ENCODE assay signal across 8 mouse cellular contexts in the genomic region with DNA sequence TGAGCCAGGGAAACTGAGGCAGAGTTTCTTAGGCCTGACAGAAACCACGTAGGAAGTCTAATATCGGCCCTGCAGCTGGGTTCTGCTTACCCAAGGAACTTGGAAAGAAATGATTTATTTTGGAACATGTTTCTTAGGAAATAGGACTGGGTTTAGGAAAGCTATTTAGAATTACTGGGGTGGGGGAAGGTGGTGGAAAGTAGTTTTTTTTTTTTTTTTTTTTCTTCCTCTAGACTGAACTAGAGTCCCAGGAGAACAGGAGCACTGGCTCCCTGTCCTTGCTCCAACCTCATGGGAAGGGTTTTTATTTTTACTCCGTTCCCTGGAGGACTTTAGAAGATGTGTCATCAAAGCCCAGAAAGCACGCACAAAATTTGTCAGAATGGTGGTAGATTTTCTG. TPM values are rescaled to one million over a fixed set of nuclear protein-coding genes. Genes with fewer than 3 reads are reported as not detected.
A peak's percentile ranks its signal among the peaks of the same experiment; 100 is the strongest.
DNase-seq lines count a peak whose midpoint lies in the region; ATAC-seq and TF ChIP-seq lines count a peak whose summit lies in the region.

No protein-coding gene starts in this region.

- H3K27me3 ChIP-seq in embryonic facial prominence, embryonic 15.5 days: no peaks in the 10 kb centered on the region
- H3K27me3 ChIP-seq in intestine, postnatal 0 days (replicated peaks; ENCODE audit: control insufficient read depth, insufficient read depth, low read length): no peaks in the 10 kb centered on the region
- no peaks in the 10 kb centered on the region for H3K27me3 ChIP-seq in neural tube, embryonic 13.5 days

- H3K9ac ChIP-seq in embryonic facial prominence, embryonic 15.5 days: no peak overlapping the region
- H3K9ac ChIP-seq in intestine, postnatal 0 days (ENCODE audit: low read depth, low read length): no peak overlapping the region
- peak overlapping the region; percentile 84 for H3K9ac ChIP-seq in neural tube, embryonic 13.5 days

- H3K36me3 ChIP-seq in embryonic facial prominence, embryonic 15.5 days: no peaks in the 10 kb centered on the region
- H3K36me3 ChIP-seq in intestine, postnatal 0 days (ENCODE audit: control insufficient read depth, insufficient read depth): no peaks in the 10 kb centered on the region
- H3K36me3 ChIP-seq in neural tube, embryonic 13.5 days: peaks cover 17% of the 10 kb centered on the region

- peaks cover 35% of the 10 kb centered on the region for H3K4me1 ChIP-seq in embryonic facial prominence, embryonic 15.5 days
- H3K4me1 ChIP-seq in intestine, postnatal 0 days (replicated peaks; ENCODE audit: control insufficient read depth, insufficient read depth, low read length): 0 out of 2 replicates have a peak, but pooled peaks cover 6% of the 10 kb centered on the region
- H3K4me1 ChIP-seq in neural tube, embryonic 13.5 days (replicated peaks): peaks cover 73% of the 10 kb centered on the region

- peak overlapping the region; percentile 68; the same call in 1 of the 2 replicates for H3K4me3 ChIP-seq in layer of hippocampus, adult 2 months
- H3K4me3 ChIP-seq in embryonic facial prominence, embryonic 15.5 days (replicated peaks): peak overlapping the region; percentile 72
- no peak overlapping the region for H3K4me3 ChIP-seq in intestine, postnatal 0 days (ENCODE audit: low read depth, low read length)
- peak overlapping the region; percentile 77 for H3K4me3 ChIP-seq in neural tube, embryonic 13.5 days

- DNase-seq in layer of hippocampus, adult 2 months (ENCODE audit: low spot score in 2 of 2): no peak
- no peak for DNase-seq in layer of hippocampus, postnatal 36 days
- no peak for DNase-seq in cerebellum, postnatal 14 days
- no peak for DNase-seq in layer of hippocampus, postnatal 10 days (ENCODE audit: low spot score in 2 of 2)
- DNase-seq in cerebellum, adult 18-20 months: no peak

- no peak for ATAC-seq in embryonic facial prominence, embryonic 15.5 days (ENCODE audit: insufficient number of reproducible peaks, low FRiP score, low TSS enrichment, low read depth)
- ATAC-seq in intestine, postnatal 0 days: no peak
- ATAC-seq in neural tube, embryonic 13.5 days (ENCODE audit: low read depth): no peak

- WGBS in embryonic facial prominence, embryonic 15.5 days: 57% methylated on average over 4 of the region's 4 CpGs
- WGBS in intestine, postnatal 0 days: 60% methylated on average over 4 of the region's 4 CpGs
- 60% methylated on average over 4 of the region's 4 CpGs for WGBS in neural tube, embryonic 13.5 days

- no peak for TF ChIP-seq CTCF in layer of hippocampus, adult 2 months (conservative IDR thresholded peaks at IDR 0.05)
- TF ChIP-seq CTCF in intestine, postnatal 0 days (IDR thresholded peaks at IDR 0.05; ENCODE audit: low read depth): no peak

- no peaks in the 10 kb centered on the region for H3K9me3 ChIP-seq in embryonic facial prominence, embryonic 15.5 days (replicated peaks)
- no peaks in the 10 kb centered on the region for H3K9me3 ChIP-seq in intestine, postnatal 0 days (ENCODE audit: control insufficient read depth)
- no peaks in the 10 kb centered on the region for H3K9me3 ChIP-seq in neural tube, embryonic 13.5 days

- H3K27ac ChIP-seq in layer of hippocampus, adult 2 months: peak overlapping the region; percentile 85
- H3K27ac ChIP-seq in embryonic facial prominence, embryonic 15.5 days (replicated peaks): no peak overlapping the region
- no peak overlapping the region for H3K27ac ChIP-seq in intestine, postnatal 0 days (ENCODE audit: low read depth, low read length)
- no peak overlapping the region for H3K27ac ChIP-seq in neural tube, embryonic 13.5 days (replicated peaks)

- peak overlapping the region; percentile 97 for H3K4me2 ChIP-seq in embryonic facial prominence, embryonic 15.5 days (replicated peaks)
- peak overlapping the region; percentile 99 for H3K4me2 ChIP-seq in intestine, postnatal 0 days (replicated peaks; ENCODE audit: low read depth)
- H3K4me2 ChIP-seq in neural tube, embryonic 13.5 days: peak overlapping the region; percentile 73

RNA-seq across cellular contexts. Expression of gene Vat1, which starts 3.1 kb away (rescaled TPM):
- 10 to 100 TPM; 25.3 to 27.7 TPM for total RNA-seq in layer of hippocampus, adult 2 months (2021)
- total RNA-seq in layer of hippocampus, postnatal 36 days (2021): 10 to 100 TPM; 28.0 to 28.2 TPM
- 59.3 and 61.8 TPM in 2 replicates for polyA plus RNA-seq in embryonic facial prominence, embryonic 15.5 days (2015; fragmentation: Nextera tagmentation; extraction: Ambion mirVana)
- 94.5 and 95.6 TPM in 2 replicates for polyA plus RNA-seq in intestine, postnatal 0 days (2015; fragmentation: Nextera tagmentation; extraction: Ambion mirVana)
- polyA plus RNA-seq in neural tube, embryonic 13.5 days (2015; fragmentation: Nextera tagmentation; extraction: Ambion mirVana): 72.6 and 75.8 TPM in 2 replicates
- total RNA-seq in layer of hippocampus, postnatal 10 days (2021): 10 to 100 TPM; 67.0 to 77.7 TPM

RNA-seq across cellular contexts. Expression of gene Rnd2, which starts 4.4 kb away (rescaled TPM):
- total RNA-seq in layer of hippocampus, adult 2 months (2021): 100 to 1,000 TPM; 113 to 122 TPM
- 100 to 1,000 TPM; 123 TPM for total RNA-seq in layer of hippocampus, postnatal 36 days (2021)
- 12.1 and 13.5 TPM in 2 replicates for polyA plus RNA-seq in embryonic facial prominence, embryonic 15.5 days (2015; fragmentation: Nextera tagmentation; extraction: Ambion mirVana)
- 27.8 and 31.9 TPM in 2 replicates for polyA plus RNA-seq in intestine, postnatal 0 days (2015; fragmentation: Nextera tagmentation; extraction: Ambion mirVana)
- 80.5 and 83.0 TPM in 2 replicates for polyA plus RNA-seq in neural tube, embryonic 13.5 days (2015; fragmentation: Nextera tagmentation; extraction: Ambion mirVana)
- total RNA-seq in layer of hippocampus, postnatal 10 days (2021): 100 to 1,000 TPM; 166 to 176 TPM

RNA-seq across cellular contexts. Expression of gene Ifi35, which starts 20.9 kb away (rescaled TPM):
- total RNA-seq in layer of hippocampus, adult 2 months (2021): 1 to 10 TPM; 2.4 to 3.5 TPM
- 1 to 10 TPM; 2.5 to 3.1 TPM for total RNA-seq in layer of hippocampus, postnatal 36 days (2021)
- 17.8 and 21.6 TPM in 2 replicates for polyA plus RNA-seq in embryonic facial prominence, embryonic 15.5 days (2015; fragmentation: Nextera tagmentation; extraction: Ambion mirVana)
- polyA plus RNA-seq in intestine, postnatal 0 days (2015; fragmentation: Nextera tagmentation; extraction: Ambion mirVana): 100 and 102 TPM in 2 replicates
- 3.6 and 3.8 TPM in 2 replicates for polyA plus RNA-seq in neural tube, embryonic 13.5 days (2015; fragmentation: Nextera tagmentation; extraction: Ambion mirVana)
- 1 to 10 TPM; 2.2 to 2.5 TPM for total RNA-seq in layer of hippocampus, postnatal 10 days (2021)

RNA-seq across cellular contexts. Expression of gene Rpl27, which starts 27.1 kb away (rescaled TPM):
- total RNA-seq in layer of hippocampus, adult 2 months (2021): 10 to 100 TPM; 31.6 to 32.9 TPM
- 10 to 100 TPM; 28.5 to 39.7 TPM for total RNA-seq in layer of hippocampus, postnatal 36 days (2021)
- polyA plus RNA-seq in embryonic facial prominence, embryonic 15.5 days (2015; fragmentation: Nextera tagmentation; extraction: Ambion mirVana): 306 and 328 TPM in 2 replicates
- polyA plus RNA-seq in intestine, postnatal 0 days (2015; fragmentation: Nextera tagmentation; extraction: Ambion mirVana): 240 and 241 TPM in 2 replicates
- 303 and 315 TPM in 2 replicates for polyA plus RNA-seq in neural tube, embryonic 13.5 days (2015; fragmentation: Nextera tagmentation; extraction: Ambion mirVana)
- total RNA-seq in layer of hippocampus, postnatal 10 days (2021): 10 to 100 TPM; 66.9 to 67.8 TPM

RNA-seq across cellular contexts. Expression of gene Ptges3l, which starts 44.0 kb away (rescaled TPM):
- 1 to 10 TPM in 1 of 2 experiments, under 1 TPM in 1; 0.71 to 2.0 TPM for total RNA-seq in layer of hippocampus, adult 2 months (2021)
- 1 to 10 TPM; 1.7 to 2.0 TPM for total RNA-seq in layer of hippocampus, postnatal 36 days (2021)
- 19.8 and 22.1 TPM in 2 replicates for polyA plus RNA-seq in embryonic facial prominence, embryonic 15.5 days (2015; fragmentation: Nextera tagmentation; extraction: Ambion mirVana)
- 7.0 and 7.8 TPM in 2 replicates for polyA plus RNA-seq in intestine, postnatal 0 days (2015; fragmentation: Nextera tagmentation; extraction: Ambion mirVana)
- 3.3 and 4.3 TPM in 2 replicates for polyA plus RNA-seq in neural tube, embryonic 13.5 days (2015; fragmentation: Nextera tagmentation; extraction: Ambion mirVana)
- 1 to 10 TPM; 1.3 to 1.9 TPM for total RNA-seq in layer of hippocampus, postnatal 10 days (2021)
